ENCODE assay signal across 8 mouse cellular contexts in genomic region chr17:81193230-81193871, GRCm38 (mm10).
DNase-seq lines count a peak whose midpoint lies in the region; ATAC-seq lines count a peak whose summit lies in the region.

No protein-coding gene starts in this region.

- H3K9me3 ChIP-seq in embryonic facial prominence, embryonic 11.5 days (replicated peaks; ENCODE audit: control insufficient read depth, low read length): no peaks in the 10 kb centered on the region
- no peaks in the 10 kb centered on the region for H3K9me3 ChIP-seq in hindbrain, embryonic 11.5 days (ENCODE audit: control insufficient read depth, low read length)

- no peak for ATAC-seq in embryonic facial prominence, embryonic 11.5 days (replicated peaks; ENCODE audit: insufficient number of reproducible peaks, low FRiP score, low TSS enrichment, low read depth)
- ATAC-seq in hindbrain, embryonic 11.5 days (ENCODE audit: low FRiP score): no peak
- 0 out of 2 replicates have a peak, but pooled peaks have one; percentile 51 for ATAC-seq in megakaryocyte, adult 5-6 weeks (ENCODE audit: poor library complexity, severe bottlenecking)

- H3K9ac ChIP-seq in embryonic facial prominence, embryonic 11.5 days (replicated peaks; ENCODE audit: low read length): no peak overlapping the region
- no peak overlapping the region for H3K9ac ChIP-seq in hindbrain, embryonic 11.5 days (ENCODE audit: low read depth, low read length)

- no peak overlapping the region for H3K4me2 ChIP-seq in embryonic facial prominence, embryonic 11.5 days (ENCODE audit: low read depth, low read length)
- H3K4me2 ChIP-seq in hindbrain, embryonic 11.5 days (replicated peaks; ENCODE audit: low read depth, low read length): no peak overlapping the region

- no peak overlapping the region for H3K4me3 ChIP-seq in embryonic facial prominence, embryonic 11.5 days (ENCODE audit: low read depth, low read length)
- H3K4me3 ChIP-seq in hindbrain, embryonic 11.5 days (ENCODE audit: low read depth, low read length): no peak overlapping the region

- H3K27ac ChIP-seq in embryonic facial prominence, embryonic 11.5 days (replicated peaks; ENCODE audit: low read depth, low read length): no peak overlapping the region
- H3K27ac ChIP-seq in hindbrain, embryonic 11.5 days (ENCODE audit: low read depth, low read length): no peak overlapping the region

- no peaks in the 10 kb centered on the region for H3K4me1 ChIP-seq in embryonic facial prominence, embryonic 11.5 days (ENCODE audit: control insufficient read depth, insufficient read depth, low read length)
- no peaks in the 10 kb centered on the region for H3K4me1 ChIP-seq in hindbrain, embryonic 11.5 days (replicated peaks; ENCODE audit: control insufficient read depth, insufficient read depth, low read length)

- peak; percentile 52 for DNase-seq in gastrocnemius, adult 18-20 months (ENCODE audit: low spot score)
- DNase-seq in gastrocnemius, postnatal 25 days: no peak
- peak; percentile 63 to 69 for DNase-seq in adrenal gland, postnatal 36 days
- DNase-seq in embryonic facial prominence, embryonic 11.5 days (ENCODE audit: low spot score): peak; percentile 87
- peak; percentile 82 for DNase-seq in hindbrain, embryonic 11.5 days (ENCODE audit: low spot score)
- peak; percentile 47 for DNase-seq in left cerebral cortex, adult 11 months (ENCODE audit: low spot score)
- peak; percentile 20 for DNase-seq in skeletal muscle tissue, adult 2 months (ENCODE audit: low read depth, low spot score)

- no peaks in the 10 kb centered on the region for H3K27me3 ChIP-seq in embryonic facial prominence, embryonic 11.5 days (ENCODE audit: control insufficient read depth, insufficient read depth, low read length)
- no peaks in the 10 kb centered on the region for H3K27me3 ChIP-seq in hindbrain, embryonic 11.5 days (ENCODE audit: control insufficient read depth, insufficient read depth, low read length)

- 39% methylated on average over 8 of the region's 8 CpGs for whole genome bisulfite sequencing in embryonic facial prominence, embryonic 11.5 days
- WGBS in hindbrain, embryonic 11.5 days: 39% methylated on average over 8 of the region's 8 CpGs

- H3K36me3 ChIP-seq in embryonic facial prominence, embryonic 11.5 days (replicated peaks; ENCODE audit: control insufficient read depth, insufficient read depth, low read depth, low read length): no peaks in the 10 kb centered on the region
- H3K36me3 ChIP-seq in hindbrain, embryonic 11.5 days (ENCODE audit: control insufficient read depth, insufficient read depth, low read length): no peaks in the 10 kb centered on the region
